Mouse (Mus musculus) midbrain, embryonic 15.5 days (tissue): ENCODE results near the gene Mrps18c. TPM values are rescaled to one million over a fixed set of nuclear protein-coding genes. Genes with fewer than 3 reads are reported as not detected.
A peak's percentile ranks its signal among the peaks of the same experiment; 100 is the strongest.

Experiments used
- ATAC-seq: fragments of 200-750 bp; cut with Nextera tagmentation; replicated peaks from 2 replicates; pipeline ENCODE4 v1.8.0; 2017; ENCODE audit warnings: moderate TSS enrichment
- H3K27ac ChIP-seq: fragments of 300-500 bp; sonication (generic); 2 replicates; pipeline ENCODE4 v1.5.1; 2015; ENCODE audit warnings: mild to moderate bottlenecking, inconsistent platforms
- H3K27me3 ChIP-seq: fragments of 300-500 bp; sonication (generic); replicated peaks from 2 replicates; pipeline ENCODE4 v1.6.1; 2015; ENCODE audit warnings: inconsistent platforms
- H3K36me3 ChIP-seq: fragments of 300-500 bp; sonication (generic); replicated peaks from 2 replicates; pipeline ENCODE4 v1.6.1; 2015; ENCODE audit warnings: inconsistent platforms
- H3K4me1 ChIP-seq: fragments of 300-500 bp; sonication (generic); 2 replicates; pipeline ENCODE4 v1.6.1; 2015; ENCODE audit warnings: inconsistent platforms
- H3K4me2 ChIP-seq: fragments of 300-500 bp; sonication (generic); 2 replicates; pipeline ENCODE4 v1.6.1; 2015; ENCODE audit warnings: inconsistent platforms, mild to moderate bottlenecking, moderate library complexity
- H3K4me3 ChIP-seq: fragments of 300-500 bp; sonication (generic); 2 replicates; pipeline ENCODE4 v1.5.1; 2015; ENCODE audit warnings: mild to moderate bottlenecking, inconsistent platforms
- H3K9ac ChIP-seq: fragments of 300-500 bp; sonication (generic); 2 replicates; pipeline ENCODE4 v1.6.1; 2015; ENCODE audit warnings: mild to moderate bottlenecking, inconsistent platforms
- H3K9me3 ChIP-seq: fragments of 300-500 bp; sonication (generic); 2 replicates; pipeline ENCODE4 v1.6.1; 2016; ENCODE audit warnings: inconsistent platforms
- WGBS: fragments of 180-500 bp; shearing (Covaris S2); methylation state at CpG from one replicate; pipeline ENCODE4 v1.1.7; 2015; ENCODE audit warnings: mixed read lengths; 5-methylcytosine and 5-hydroxymethylcytosine counted together
- polyA plus RNA-seq: library from polyadenylated mRNA; unstranded; fragments of >200 nt; fragmentation: Nextera tagmentation; extraction: Ambion mirVana; gene quantifications from 2 replicates; pipeline ENCODE4 v1.2.1, GENCODE M21; 2015

The Mrps18c gene
- polyA plus RNA-seq, 1 experiment from 2014 or later, result 144 TPM

DNA sequence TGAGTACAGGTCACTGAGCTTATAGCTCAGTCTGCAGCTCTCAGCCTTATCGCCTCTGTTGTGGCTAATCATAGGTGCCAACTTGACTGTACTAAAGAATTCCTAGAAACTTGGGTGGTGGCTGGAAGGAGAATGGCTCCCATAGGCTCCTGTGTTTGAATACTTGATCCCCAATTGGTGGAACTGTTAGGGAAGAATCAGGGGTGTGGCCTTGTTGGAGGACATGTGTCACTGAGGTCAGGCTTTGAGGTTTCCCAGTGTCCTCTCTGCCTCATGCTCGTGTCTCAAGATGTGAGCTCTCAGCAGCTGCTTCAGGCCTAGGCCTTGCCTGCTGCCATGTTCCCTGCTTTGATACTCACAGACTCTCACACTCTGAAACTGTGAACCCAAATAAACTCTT is 35.4 kb downstream of the Mrps18c start:
- 86% methylated on average over 2 of the region's 2 CpGs for WGBS

GRCm38 (mm10) chr5:100835862-100836538 is 37.6 kb downstream of the Mrps18c start:
- H3K4me1 ChIP-seq, result no peaks in the 10 kb centered on the region
- no peaks in the 10 kb centered on the region for H3K27me3 ChIP-seq
- no peaks in the 10 kb centered on the region for H3K36me3 ChIP-seq
- no peaks in the 10 kb centered on the region for H3K9me3 ChIP-seq
- no peak overlapping the region for H3K9ac ChIP-seq
- ATAC-seq, result no peak
- H3K4me2 ChIP-seq, result no peak overlapping the region
- no peak overlapping the region for H3K27ac ChIP-seq
- H3K4me3 ChIP-seq, result no peak overlapping the region
- 71% methylated on average over 9 of the region's 9 CpGs for WGBS

More for the DNA sequence above, 35.4 kb downstream of the Mrps18c start:
- H3K36me3 ChIP-seq, result no peaks in the 10 kb centered on the region
- no peak overlapping the region for H3K4me2 ChIP-seq
- H3K27ac ChIP-seq, result no peak overlapping the region
- H3K27me3 ChIP-seq, result no peaks in the 10 kb centered on the region
- no peak overlapping the region for H3K4me3 ChIP-seq
- H3K9me3 ChIP-seq, result no peaks in the 10 kb centered on the region
- no peak for ATAC-seq
- no peak overlapping the region for H3K9ac ChIP-seq
- H3K4me1 ChIP-seq, result no peaks in the 10 kb centered on the region

DNA sequence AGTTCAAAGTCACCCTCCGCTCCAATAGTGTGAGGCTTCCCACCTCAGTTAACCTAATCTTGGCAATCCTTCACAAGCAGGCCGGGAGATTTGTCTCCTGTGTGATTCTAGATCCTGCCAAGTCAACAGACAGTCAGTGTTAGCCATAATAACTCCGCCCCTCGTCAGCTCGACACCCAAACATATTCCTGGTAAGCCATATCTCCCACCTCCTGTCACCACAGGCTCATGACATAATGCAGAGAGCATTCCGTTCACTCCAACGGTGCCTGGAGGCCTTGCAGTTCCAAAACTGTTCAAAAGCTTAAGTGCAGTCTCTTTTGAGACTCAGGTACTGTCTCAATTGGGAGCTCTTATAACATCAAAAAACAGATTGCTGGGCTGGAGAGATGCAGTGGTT is 39.5 kb downstream of the Mrps18c start:
- 92% methylated on average over 7 of the region's 7 CpGs for WGBS

DNA sequence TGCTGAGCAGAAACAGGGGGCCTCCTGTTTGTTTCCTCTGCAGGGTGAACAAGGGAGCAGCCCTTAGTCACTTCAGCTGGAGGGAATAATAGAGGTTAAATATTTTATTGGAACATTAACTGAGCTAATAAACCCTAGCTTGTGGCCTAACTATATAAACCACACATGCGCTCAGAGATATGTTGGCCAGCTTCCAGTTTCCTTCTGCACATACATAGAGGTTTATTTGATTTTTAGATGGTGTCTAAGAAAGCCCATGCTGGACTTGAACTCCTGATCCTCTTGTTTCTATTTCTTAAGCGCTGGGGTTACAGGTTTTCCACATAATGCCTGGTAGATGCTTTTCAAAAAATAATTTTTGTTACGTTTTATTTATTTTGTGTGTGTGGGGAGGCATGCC is 46.1 kb downstream of the Mrps18c start:
- Histone ChIP-seq H3K36me3 (no peaks in the 10 kb centered on the region), H3K4me3 (no peak overlapping the region), H3K27ac (no peak overlapping the region), H3K9ac (no peak overlapping the region), H3K4me1 (peaks cover 19% of the 10 kb centered on the region), H3K27me3 (peaks cover 43% of the 10 kb centered on the region), H3K9me3 (0 out of 2 replicates have a peak, but pooled peaks cover 5% of the 10 kb centered on the region), H3K4me2 (no peak overlapping the region)
- ATAC-seq, result no peak
- WGBS, result 51% methylated on average over 3 of the region's 3 CpGs

More for the DNA sequence above, 39.5 kb downstream of the Mrps18c start:
- Histone ChIP-seq H3K4me1 (no peaks in the 10 kb centered on the region), H3K4me2 (no peak overlapping the region), H3K4me3 (no peak overlapping the region), H3K9me3 (0 out of 2 replicates have a peak, but pooled peaks cover 5% of the 10 kb centered on the region), H3K27me3 (0 out of 2 replicates have a peak, but pooled peaks cover under 1% of the 10 kb centered on the region), H3K27ac (no peak overlapping the region), H3K36me3 (no peaks in the 10 kb centered on the region), H3K9ac (no peak overlapping the region)
- no peak for ATAC-seq

DNA sequence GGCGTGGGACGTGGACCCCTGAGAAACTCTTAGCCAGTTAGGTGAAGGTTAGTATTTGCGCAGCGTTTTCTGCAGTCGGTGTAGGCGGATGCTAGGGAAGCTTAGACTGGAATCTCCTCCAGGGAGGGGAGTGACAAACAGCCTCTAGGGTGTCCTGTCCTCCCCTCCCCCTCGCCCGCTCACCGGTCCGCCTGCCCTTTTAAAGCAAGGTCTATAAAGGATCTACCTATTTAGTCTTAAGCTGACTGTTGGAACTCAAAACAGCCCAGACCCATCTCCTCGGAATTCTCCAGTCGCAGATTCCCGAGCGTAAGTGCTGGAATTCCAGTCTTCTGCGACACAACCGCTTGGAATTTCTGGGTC is 47.0 kb downstream of the Mrps18c start, which contains the start of gene Gpat3:
Gpat3 (plus strand) TSS at position 229 of the 363 bp plus-strand sequence.
- Histone ChIP-seq H3K27me3 (peaks cover 43% of the 10 kb centered on the region), H3K9me3 (0 out of 2 replicates have a peak, but pooled peaks cover 5% of the 10 kb centered on the region), H3K4me1 (peaks cover 19% of the 10 kb centered on the region), H3K4me2 (peak within 1 kb of the TSS; percentile 99), H3K27ac (no peak within 1 kb of the TSS), H3K9ac (peak within 1 kb of the TSS; percentile 41), H3K36me3 (no peaks in the 10 kb centered on the region), H3K4me3 (peak within 1 kb of the TSS; percentile 53)
- ATAC-seq, result no peak
- WGBS, result 0% methylated on average over 16 of the region's 16 CpGs

GRCm38 (mm10) chr5:100845848-100846598 is 47.6 kb downstream of the Mrps18c start:
- ATAC-seq, result peak; percentile 80
- Histone ChIP-seq H3K36me3 (no peaks in the 10 kb centered on the region), H3K27ac (no peak overlapping the region), H3K9me3 (0 out of 2 replicates have a peak, but pooled peaks cover 5% of the 10 kb centered on the region), H3K4me2 (peak overlapping the region; percentile 99), H3K4me1 (peaks cover 19% of the 10 kb centered on the region), H3K27me3 (peaks cover 43% of the 10 kb centered on the region), H3K4me3 (peak overlapping the region; percentile 53), H3K9ac (peak overlapping the region; percentile 41)
- under 1% methylated on average over 52 of the region's 52 CpGs for WGBS

- 1% methylated on average over 22 of the region's 22 CpGs for WGBS
- peak overlapping the region; percentile 99 for H3K4me2 ChIP-seq
- peaks cover 19% of the 10 kb centered on the region for H3K4me1 ChIP-seq
- H3K4me3 ChIP-seq, result peak overlapping the region; percentile 53
- H3K27me3 ChIP-seq, result peaks cover 43% of the 10 kb centered on the region
- 0 out of 2 replicates have a peak, but pooled peaks cover 5% of the 10 kb centered on the region for H3K9me3 ChIP-seq
- peak; percentile 42; the same call in 1 of the 2 replicates for ATAC-seq
- no peaks in the 10 kb centered on the region for H3K36me3 ChIP-seq
- H3K27ac ChIP-seq, result no peak overlapping the region
- H3K9ac ChIP-seq, result peak overlapping the region; percentile 41
Observed at GRCm38 (mm10) chr5:100846599-100846920, 48.1 kb downstream of the Mrps18c start.

DNA sequence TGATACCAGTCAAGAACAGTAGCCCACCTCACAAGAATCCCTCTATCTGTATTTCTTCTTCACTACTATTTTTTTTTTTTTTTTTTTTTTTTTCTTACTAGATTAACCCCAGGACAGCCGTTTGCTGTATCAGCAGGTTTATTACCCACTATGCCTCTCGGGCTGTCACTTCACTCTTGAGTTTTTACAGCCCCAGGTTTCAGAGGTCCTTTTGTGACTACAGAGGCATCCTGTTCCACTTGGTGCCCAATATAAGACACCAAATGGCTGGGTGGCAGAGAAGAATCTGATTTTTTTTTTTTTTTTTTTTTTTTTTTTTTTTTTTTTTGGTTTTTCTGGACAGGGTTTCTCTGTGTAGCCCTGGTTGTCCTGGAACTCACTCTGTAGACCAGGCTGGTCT is 48.7 kb downstream of the Mrps18c start:
- Histone ChIP-seq H3K4me3 (peak overlapping the region; percentile 53), H3K9ac (no peak overlapping the region)

DNA sequence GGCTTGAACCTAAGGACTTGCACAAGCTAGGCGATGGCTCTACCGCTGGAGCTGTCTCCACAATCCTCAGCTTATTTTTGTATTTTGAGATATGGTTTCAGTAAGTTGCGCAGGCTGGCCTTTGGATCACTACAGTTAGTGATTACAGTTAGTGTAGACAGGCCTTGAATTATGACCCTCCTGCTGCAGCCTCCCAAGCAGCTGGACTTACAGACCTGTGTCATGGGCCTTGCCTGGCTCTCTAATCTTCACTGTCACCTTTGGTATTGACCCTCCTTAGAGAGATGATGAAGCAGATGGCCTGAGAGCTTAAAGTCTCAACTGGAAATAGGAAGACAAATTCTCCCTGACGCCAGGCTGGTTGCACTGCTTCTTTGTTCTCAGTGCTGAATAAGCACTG is 55.5 kb downstream of the Mrps18c start:
- no peak for ATAC-seq
- H3K9me3 ChIP-seq, result no peaks in the 10 kb centered on the region
- WGBS, result 83% methylated on average over 4 of the region's 4 CpGs

More for the DNA sequence above, 48.7 kb downstream of the Mrps18c start:
- ATAC-seq, result no peak
- Histone ChIP-seq H3K27ac (no peak overlapping the region), H3K36me3 (no peaks in the 10 kb centered on the region), H3K4me1 (peaks cover 19% of the 10 kb centered on the region), H3K4me2 (peak overlapping the region; percentile 99), H3K27me3 (peaks cover 43% of the 10 kb centered on the region), H3K9me3 (0 out of 2 replicates have a peak, but pooled peaks cover 3% of the 10 kb centered on the region)
- 15% methylated on average over 2 of the region's 2 CpGs for WGBS

More for the DNA sequence above, 55.5 kb downstream of the Mrps18c start:
- Histone ChIP-seq H3K27ac (no peak overlapping the region), H3K4me1 (no peaks in the 10 kb centered on the region), H3K36me3 (no peaks in the 10 kb centered on the region), H3K4me3 (no peak overlapping the region), H3K9ac (no peak overlapping the region), H3K27me3 (no peaks in the 10 kb centered on the region), H3K4me2 (no peak overlapping the region)

Other genes starting within 250 kb of the Mrps18c start
- gene Plac8, start 226.4 kb upstream of the Mrps18c start, polyA plus RNA-seq, result 0.49 and 0.71 TPM in 2 replicates
- gene Coq2, start 123.5 kb upstream of the Mrps18c start, polyA plus RNA-seq, result 48.4 and 49.2 TPM in 2 replicates
- gene Hpse, start 78.9 kb upstream of the Mrps18c start, polyA plus RNA-seq, result 0.09 and 0.20 TPM in 2 replicates
- 22.2 and 22.6 TPM in 2 replicates for gene Helq, start within 50 bp of the Mrps18c start, polyA plus RNA-seq
- 12.8 and 13.2 TPM in 2 replicates for gene Abraxas1, start 22.3 kb downstream of the Mrps18c start, polyA plus RNA-seq
- 0.36 and 0.41 TPM in 2 replicates for gene Gpat3, start 47.1 kb downstream of the Mrps18c start, polyA plus RNA-seq